Mouse (Mus musculus) megakaryocyte progenitor cell, adult 5-6 weeks (primary cell): ENCODE measurements around the gene Mlph. TPM values are rescaled to one million over a fixed set of nuclear protein-coding genes. Genes with fewer than 3 reads are reported as not detected.
A peak's percentile ranks its signal among the peaks of the same experiment; 100 is the strongest.

Experiments used
- ATAC-seq: replicated peaks from 2 replicates; pipeline ENCODE4 v1.8.0; 2016; ENCODE audit warnings: mild to moderate bottlenecking, moderate TSS enrichment, inconsistent platforms; ENCODE audit not compliant: poor library complexity
- total RNA-seq, 2 experiments: library from RNA; stranded (forward) in 1 of 2; stranded (reverse) in 1 of 2; fragments of 157-497, 149-512 nt in 1 of 2; fragments of 200-1000 nt in 1 of 2; gene quantifications; 2 replicates each; pipeline versions ENCODE4 v1.2.3 to v1.2.4; 2015 to 2017

Gene Mlph
- total RNA-seq, 2 experiments from 2014 or later = 0.42 to 1.0 TPM

GRCm38 (mm10) chr1:90906357-90906756, 8.5 kb upstream of the Mlph start:
- ATAC-seq = peak; percentile 84

- ATAC-seq = no peak
Observed at GRCm38 (mm10) chr1:90909161-90909560, 5.7 kb upstream of the Mlph start.

- peak; percentile 21; the same call in 1 of the 2 replicates for ATAC-seq
Observed at GRCm38 (mm10) chr1:90909631-90910152, 5.2 kb upstream of the Mlph start.

GRCm38 (mm10) chr1:90913231-90913630, 1.7 kb upstream of the Mlph start:
- no peak for ATAC-seq

- ATAC-seq = 0 out of 2 replicates have a peak, but pooled peaks have one; percentile 18
Observed at GRCm38 (mm10) chr1:90917509-90917908, 2.6 kb downstream of the Mlph start.

GRCm38 (mm10) chr1:90921687-90922086, 6.8 kb downstream of the Mlph start:
- no peak for ATAC-seq

GRCm38 (mm10) chr1:90926030-90926429, 11.1 kb downstream of the Mlph start:
- no peak for ATAC-seq

GRCm38 (mm10) chr1:90927308-90927707, 12.4 kb downstream of the Mlph start:
- ATAC-seq = no peak

- ATAC-seq = no peak
Observed at GRCm38 (mm10) chr1:90927929-90928574, 13.2 kb downstream of the Mlph start.

GRCm38 (mm10) chr1:90928575-90928934, 13.7 kb downstream of the Mlph start:
- peak; percentile 83 for ATAC-seq

- no peak for ATAC-seq
Observed at GRCm38 (mm10) chr1:90933001-90933400, 18.1 kb downstream of the Mlph start.

GRCm38 (mm10) chr1:90936990-90937389, 22.1 kb downstream of the Mlph start:
- ATAC-seq = no peak

- ATAC-seq = no peak
Observed at GRCm38 (mm10) chr1:90939980-90940379, 25.1 kb downstream of the Mlph start.

GRCm38 (mm10) chr1:90945171-90945570, 30.3 kb downstream of the Mlph start:
- peak; percentile 43 for ATAC-seq

GRCm38 (mm10) chr1:90947252-90947651, 32.4 kb downstream of the Mlph start:
- ATAC-seq = peak; percentile 33; the same call in 1 of the 2 replicates

GRCm38 (mm10) chr1:90949309-90949708, 34.4 kb downstream of the Mlph start:
- ATAC-seq = no peak

- 0 out of 2 replicates have a peak, but pooled peaks have one; percentile 12 for ATAC-seq
Observed at GRCm38 (mm10) chr1:90951670-90952069, 36.8 kb downstream of the Mlph start.

- ATAC-seq = no peak
Observed at GRCm38 (mm10) chr1:90952808-90953207, 37.9 kb downstream of the Mlph start, which contains the start of gene Prlh. Prlh (plus strand) TSS chr1:90953108.

GRCm38 (mm10) chr1:90953688-90954087, 38.8 kb downstream of the Mlph start:
- no peak for ATAC-seq

GRCm38 (mm10) chr1:90956245-90957096, 41.6 kb downstream of the Mlph start:
- ATAC-seq = peak; percentile 86

GRCm38 (mm10) chr1:90962526-90962925, 47.6 kb downstream of the Mlph start:
- ATAC-seq = no peak

- ATAC-seq = no peak
Observed at GRCm38 (mm10) chr1:90962994-90963393, 48.1 kb downstream of the Mlph start.
